Mouse (Mus musculus): ENCODE results near the gene Enpep. TPM values are rescaled to one million over a fixed set of nuclear protein-coding genes. Genes with fewer than 3 reads are reported as not detected.

The Enpep gene
- polyA plus RNA-seq, 1 experiment from 2014 or later = 143 TPM

DNA sequence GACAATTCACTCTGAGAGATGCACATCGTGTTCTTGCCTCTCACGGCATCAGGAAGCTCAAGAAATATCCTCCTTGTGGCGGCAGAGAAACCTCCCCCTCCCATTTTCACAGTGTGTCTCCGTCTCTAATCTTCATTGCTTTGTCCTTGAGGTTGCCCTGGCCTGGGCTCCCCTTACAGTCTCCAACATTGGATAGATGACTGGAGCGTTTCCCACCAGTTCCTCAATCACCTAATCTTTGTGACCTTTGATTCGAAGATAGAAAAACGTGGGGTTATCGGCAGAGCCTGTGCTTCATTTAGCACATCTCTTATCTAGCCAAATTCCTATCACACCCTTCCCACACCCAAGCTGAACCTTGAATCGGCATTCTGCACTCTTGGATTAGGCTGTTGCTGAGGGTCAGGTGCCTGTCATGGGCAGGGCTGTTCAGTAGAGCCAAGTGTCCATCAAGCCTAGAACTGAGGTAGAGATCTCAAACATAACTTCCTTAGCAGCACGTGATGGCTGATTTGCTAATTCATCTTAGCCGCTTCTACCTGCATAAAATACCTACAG, 18.9 kb upstream of the Enpep start:
- no peaks in the 10 kb centered on the region for H3K9me3 ChIP-seq (ENCODE audit: control insufficient read depth, low read length)
- peak overlapping the region; percentile 60 for H3K27ac ChIP-seq (ENCODE audit: low read length)
- no peaks in the 10 kb centered on the region for H3K36me3 ChIP-seq (ENCODE audit: control insufficient read depth, insufficient read depth, low read length)
- 52% methylated on average over 11 of the region's 11 CpGs for WGBS
- H3K9ac ChIP-seq (ENCODE audit: low read depth, low read length) = no peak overlapping the region
- H3K4me1 ChIP-seq (ENCODE audit: control insufficient read depth, insufficient read depth, low read length) = peaks cover 3% of the 10 kb centered on the region; the same call in 1 of the 2 replicates
- no peaks in the 10 kb centered on the region for H3K27me3 ChIP-seq (replicated peaks; ENCODE audit: control insufficient read depth, insufficient read depth, low read length)
- ATAC-seq = peak; percentile 97
- H3K4me2 ChIP-seq (ENCODE audit: low read depth, low read length) = no peak overlapping the region
- no peak overlapping the region for H3K4me3 ChIP-seq (ENCODE audit: low read length)

- no peak overlapping the region for H3K4me2 ChIP-seq (ENCODE audit: low read depth, low read length)
- H3K4me3 ChIP-seq (ENCODE audit: low read length) = no peak overlapping the region
- H3K36me3 ChIP-seq (ENCODE audit: control insufficient read depth, insufficient read depth, low read length) = no peaks in the 10 kb centered on the region
- no peaks in the 10 kb centered on the region for H3K9me3 ChIP-seq (ENCODE audit: control insufficient read depth, low read length)
- peaks cover 3% of the 10 kb centered on the region; the same call in 1 of the 2 replicates for H3K4me1 ChIP-seq (ENCODE audit: control insufficient read depth, insufficient read depth, low read length)
- no peak overlapping the region for H3K27ac ChIP-seq (ENCODE audit: low read length)
- 78% methylated on average over 10 of the region's 10 CpGs for WGBS
- no peaks in the 10 kb centered on the region for H3K27me3 ChIP-seq (replicated peaks; ENCODE audit: control insufficient read depth, insufficient read depth, low read length)
- H3K9ac ChIP-seq (ENCODE audit: low read depth, low read length) = no peak overlapping the region
- no peak for ATAC-seq
Observed at GRCm38 (mm10) chr3:129347277-129347676, 14.8 kb upstream of the Enpep start.

- H3K9me3 ChIP-seq (ENCODE audit: control insufficient read depth, low read length) = no peaks in the 10 kb centered on the region
- peaks cover 3% of the 10 kb centered on the region; the same call in 1 of the 2 replicates for H3K4me1 ChIP-seq (ENCODE audit: control insufficient read depth, insufficient read depth, low read length)
- H3K27me3 ChIP-seq (replicated peaks; ENCODE audit: control insufficient read depth, insufficient read depth, low read length) = no peaks in the 10 kb centered on the region
- no peak overlapping the region for H3K4me2 ChIP-seq (ENCODE audit: low read depth, low read length)
- no peak overlapping the region for H3K27ac ChIP-seq (ENCODE audit: low read length)
- no peak overlapping the region for H3K9ac ChIP-seq (ENCODE audit: low read depth, low read length)
- H3K36me3 ChIP-seq (ENCODE audit: control insufficient read depth, insufficient read depth, low read length) = no peaks in the 10 kb centered on the region
- H3K4me3 ChIP-seq (ENCODE audit: low read length) = no peak overlapping the region
- WGBS = 95% methylated on average over 1 of the region's 1 CpGs
- peak; percentile 77 for ATAC-seq
Observed at GRCm38 (mm10) chr3:129342767-129343166, 10.2 kb upstream of the Enpep start.

- H3K9ac ChIP-seq (ENCODE audit: low read depth, low read length) = no peak overlapping the region
- H3K27ac ChIP-seq (ENCODE audit: low read length) = no peak overlapping the region
- no peaks in the 10 kb centered on the region for H3K9me3 ChIP-seq (ENCODE audit: control insufficient read depth, low read length)
- H3K4me3 ChIP-seq (ENCODE audit: low read length) = no peak overlapping the region
- H3K27me3 ChIP-seq (replicated peaks; ENCODE audit: control insufficient read depth, insufficient read depth, low read length) = no peaks in the 10 kb centered on the region
- ATAC-seq = no peak
- H3K36me3 ChIP-seq (ENCODE audit: control insufficient read depth, insufficient read depth, low read length) = no peaks in the 10 kb centered on the region
- H3K4me1 ChIP-seq (ENCODE audit: control insufficient read depth, insufficient read depth, low read length) = peaks cover 6% of the 10 kb centered on the region; the same call in 1 of the 2 replicates
- H3K4me2 ChIP-seq (ENCODE audit: low read depth, low read length) = no peak overlapping the region
Observed at GRCm38 (mm10) chr3:129341066-129341465, 8.5 kb upstream of the Enpep start.

DNA sequence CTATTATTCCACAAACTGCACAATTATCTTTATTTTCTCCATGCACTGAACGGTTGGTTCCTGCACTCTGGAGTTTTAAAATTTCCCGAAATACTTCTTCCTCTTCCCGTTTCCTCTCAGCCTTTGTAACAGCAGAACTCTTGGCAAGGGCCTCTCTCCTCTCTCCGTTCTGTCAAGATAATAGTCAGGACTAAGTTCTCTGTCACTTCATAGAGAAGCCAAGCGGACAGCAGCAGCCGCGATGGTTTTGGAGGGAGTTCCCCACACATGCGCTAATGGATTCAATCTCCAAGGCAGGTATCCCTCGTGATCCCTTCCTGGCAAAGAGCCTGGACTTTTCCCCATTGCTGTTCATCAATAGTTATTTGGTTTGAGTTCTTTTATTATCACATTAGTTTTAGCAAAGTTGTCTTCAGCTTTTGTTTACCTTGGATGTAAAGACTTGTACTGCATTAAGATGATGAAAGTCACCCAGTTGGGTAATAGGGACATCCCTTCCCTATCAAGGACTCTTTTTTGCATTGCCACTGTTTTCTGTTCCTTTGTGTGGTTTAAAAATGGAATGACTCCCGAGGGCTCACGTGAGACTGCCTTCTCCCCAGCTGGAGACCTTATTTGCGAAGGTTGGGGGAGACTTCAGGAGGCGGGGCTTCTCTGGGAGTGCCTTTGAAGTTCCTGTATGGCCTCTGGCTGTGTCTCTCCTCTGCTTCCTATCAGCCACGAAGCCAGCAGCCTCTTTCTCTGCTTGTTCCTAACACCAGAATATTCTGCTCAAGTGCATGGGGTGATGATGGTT, 6.0 kb upstream of the Enpep start:
- no peak overlapping the region for H3K9ac ChIP-seq (ENCODE audit: low read depth, low read length)
- 34% methylated on average over 14 of the region's 14 CpGs for WGBS
- no peaks in the 10 kb centered on the region for H3K36me3 ChIP-seq (ENCODE audit: control insufficient read depth, insufficient read depth, low read length)
- peaks cover 6% of the 10 kb centered on the region; the same call in 1 of the 2 replicates for H3K4me1 ChIP-seq (ENCODE audit: control insufficient read depth, insufficient read depth, low read length)
- H3K27ac ChIP-seq (ENCODE audit: low read length) = no peak overlapping the region
- H3K4me2 ChIP-seq (ENCODE audit: low read depth, low read length) = peak overlapping the region; percentile 1; the same call in 1 of the 2 replicates
- no peaks in the 10 kb centered on the region for H3K9me3 ChIP-seq (ENCODE audit: control insufficient read depth, low read length)
- no peak overlapping the region for H3K4me3 ChIP-seq (ENCODE audit: low read length)
- no peaks in the 10 kb centered on the region for H3K27me3 ChIP-seq (replicated peaks; ENCODE audit: control insufficient read depth, insufficient read depth, low read length)
- no peak for ATAC-seq

GRCm38 (mm10) chr3:129332142-129332541, 378 bp downstream of the Enpep start:
- ATAC-seq = peak; percentile 50
- H3K27ac ChIP-seq (ENCODE audit: low read length) = peak overlapping the region; percentile 6
- peak overlapping the region; percentile 69 for H3K9ac ChIP-seq (ENCODE audit: low read depth, low read length)

DNA sequence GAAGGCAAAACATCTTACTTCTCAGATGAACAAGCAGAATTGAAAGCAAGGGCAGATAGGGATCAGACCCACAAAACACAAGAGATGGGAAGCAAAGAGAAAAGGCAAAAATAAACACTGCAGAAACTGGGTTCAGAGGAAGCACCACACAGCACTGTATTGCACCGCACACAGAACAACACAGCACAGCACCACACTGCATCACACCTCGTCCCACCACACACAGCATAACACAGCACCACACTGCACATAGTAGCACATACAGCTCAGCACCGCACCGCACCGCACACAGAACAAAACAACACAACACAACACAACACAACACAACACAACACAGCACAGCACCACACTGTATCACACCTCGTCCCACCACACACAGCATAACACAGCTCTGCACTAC, 1.1 kb downstream of the Enpep start:
- no peaks in the 10 kb centered on the region for H3K36me3 ChIP-seq (ENCODE audit: control insufficient read depth, insufficient read depth, low read length)
- peaks cover 6% of the 10 kb centered on the region for H3K4me1 ChIP-seq (ENCODE audit: control insufficient read depth, insufficient read depth, low read length)
- H3K27me3 ChIP-seq (replicated peaks; ENCODE audit: control insufficient read depth, insufficient read depth, low read length) = no peaks in the 10 kb centered on the region
- WGBS = 76% methylated on average over 6 of the region's 6 CpGs
- H3K9ac ChIP-seq (ENCODE audit: low read depth, low read length) = peak overlapping the region; percentile 69
- no peaks in the 10 kb centered on the region for H3K9me3 ChIP-seq (ENCODE audit: control insufficient read depth, low read length)
- H3K4me3 ChIP-seq (ENCODE audit: low read length) = peak overlapping the region; percentile 56
- ATAC-seq = no peak; the same call in 1 of the 2 replicates
- H3K4me2 ChIP-seq (ENCODE audit: low read depth, low read length) = peak overlapping the region; percentile 40
- H3K27ac ChIP-seq (ENCODE audit: low read length) = no peak overlapping the region; the same call in 1 of the 2 replicates

More at GRCm38 (mm10) chr3:129332142-129332541, 378 bp downstream of the Enpep start:
- H3K36me3 ChIP-seq (ENCODE audit: control insufficient read depth, insufficient read depth, low read length) = no peaks in the 10 kb centered on the region
- no peaks in the 10 kb centered on the region for H3K9me3 ChIP-seq (ENCODE audit: control insufficient read depth, low read length)
- H3K4me1 ChIP-seq (ENCODE audit: control insufficient read depth, insufficient read depth, low read length) = peaks cover 9% of the 10 kb centered on the region
- no peaks in the 10 kb centered on the region for H3K27me3 ChIP-seq (replicated peaks; ENCODE audit: control insufficient read depth, insufficient read depth, low read length)
- H3K4me2 ChIP-seq (ENCODE audit: low read depth, low read length) = peak overlapping the region; percentile 40
- H3K4me3 ChIP-seq (ENCODE audit: low read length) = peak overlapping the region; percentile 56
- 32% methylated on average over 7 of the region's 7 CpGs for WGBS

GRCm38 (mm10) chr3:129328056-129328455, 4.5 kb downstream of the Enpep start:
- H3K9me3 ChIP-seq (ENCODE audit: control insufficient read depth, low read length) = no peaks in the 10 kb centered on the region
- no peaks in the 10 kb centered on the region for H3K27me3 ChIP-seq (replicated peaks; ENCODE audit: control insufficient read depth, insufficient read depth, low read length)
- no peak overlapping the region for H3K9ac ChIP-seq (ENCODE audit: low read depth, low read length)
- 0 out of 2 replicates have a peak overlapping the region, but pooled peaks have one; percentile 20 for H3K4me2 ChIP-seq (ENCODE audit: low read depth, low read length)
- peaks cover under 1% of the 10 kb centered on the region; the same call in 1 of the 2 replicates for H3K4me1 ChIP-seq (ENCODE audit: control insufficient read depth, insufficient read depth, low read length)
- H3K36me3 ChIP-seq (ENCODE audit: control insufficient read depth, insufficient read depth, low read length) = no peaks in the 10 kb centered on the region
- H3K4me3 ChIP-seq (ENCODE audit: low read length) = peak overlapping the region; percentile 30
- 67% methylated on average over 4 of the region's 4 CpGs for WGBS
- H3K27ac ChIP-seq (ENCODE audit: low read length) = no peak overlapping the region
- ATAC-seq = no peak

GRCm38 (mm10) chr3:129321585-129321984, 10.9 kb downstream of the Enpep start:
- no peak overlapping the region for H3K27ac ChIP-seq (ENCODE audit: low read length)
- H3K27me3 ChIP-seq (replicated peaks; ENCODE audit: control insufficient read depth, insufficient read depth, low read length) = no peaks in the 10 kb centered on the region
- H3K4me3 ChIP-seq (ENCODE audit: low read length) = no peak overlapping the region
- H3K9me3 ChIP-seq (ENCODE audit: control insufficient read depth, low read length) = no peaks in the 10 kb centered on the region
- WGBS = 53% methylated on average over 6 of the region's 6 CpGs
- no peak overlapping the region for H3K9ac ChIP-seq (ENCODE audit: low read depth, low read length)
- H3K4me1 ChIP-seq (ENCODE audit: control insufficient read depth, insufficient read depth, low read length) = peaks cover 6% of the 10 kb centered on the region; the same call in 1 of the 2 replicates
- no peak overlapping the region for H3K4me2 ChIP-seq (ENCODE audit: low read depth, low read length)
- H3K36me3 ChIP-seq (ENCODE audit: control insufficient read depth, insufficient read depth, low read length) = no peaks in the 10 kb centered on the region
- no peak for ATAC-seq

All from intestine, embryonic 16.5 days (tissue).